Mouse (Mus musculus) midbrain, embryonic 13.5 days (tissue): ENCODE data around the gene Calhm4. TPM values are rescaled to one million over a fixed set of nuclear protein-coding genes. Genes with fewer than 3 reads are reported as not detected.

Source experiments
- ATAC-seq: fragments of 200-750 bp; cut with Nextera tagmentation; 2 replicates; pipeline ENCODE4 v1.8.0; 2017; ENCODE audit warnings: mild to moderate bottlenecking, moderate TSS enrichment, moderate library complexity
- H3K27ac ChIP-seq: fragments of 300-500 bp; sonication (generic); 2 replicates; pipeline ENCODE4 v1.5.1; 2015; ENCODE audit warnings: inconsistent platforms, mild to moderate bottlenecking, moderate library complexity
- H3K27me3 ChIP-seq: fragments of 300-500 bp; sonication (generic); 2 replicates; pipeline ENCODE4 v1.6.1; 2015; ENCODE audit warnings: mild to moderate bottlenecking, inconsistent platforms
- H3K36me3 ChIP-seq: fragments of 300-500 bp; sonication (generic); 2 replicates; pipeline ENCODE4 v1.6.1; 2015; ENCODE audit warnings: mild to moderate bottlenecking, inconsistent platforms
- H3K4me1 ChIP-seq: fragments of 300-500 bp; sonication (generic); replicated peaks from 2 replicates; pipeline ENCODE4 v1.6.1; 2015; ENCODE audit warnings: inconsistent platforms
- H3K4me2 ChIP-seq: fragments of 300-500 bp; sonication (generic); replicated peaks from 2 replicates; pipeline ENCODE4 v1.6.1; 2015; ENCODE audit warnings: moderate library complexity, mild to moderate bottlenecking, inconsistent platforms
- H3K4me3 ChIP-seq: fragments of 300-500 bp; sonication (generic); replicated peaks from 2 replicates; pipeline ENCODE4 v1.5.1; 2015; ENCODE audit warnings: mild to moderate bottlenecking, inconsistent platforms
- H3K9ac ChIP-seq: fragments of 300-500 bp; sonication (generic); replicated peaks from 2 replicates; pipeline ENCODE4 v1.6.1; 2015; ENCODE audit warnings: mild to moderate bottlenecking, inconsistent platforms
- H3K9me3 ChIP-seq: fragments of 300-500 bp; sonication (generic); 2 replicates; pipeline ENCODE4 v1.6.1; 2016; ENCODE audit warnings: mild to moderate bottlenecking, inconsistent platforms
- WGBS: fragments of 180-500 bp; shearing (Covaris S2); methylation state at CpG from one replicate; pipeline ENCODE4 v1.1.7; 2015; 5-methylcytosine and 5-hydroxymethylcytosine counted together
- polyA plus RNA-seq: library from polyadenylated mRNA; unstranded; fragments of >200 nt; fragmentation: Nextera tagmentation; extraction: Ambion mirVana; gene quantifications from 2 replicates; pipeline ENCODE4 v1.2.1, GENCODE M21; 2015

The Calhm4 gene
- polyA plus RNA-seq, result not detected in 2 replicates

DNA sequence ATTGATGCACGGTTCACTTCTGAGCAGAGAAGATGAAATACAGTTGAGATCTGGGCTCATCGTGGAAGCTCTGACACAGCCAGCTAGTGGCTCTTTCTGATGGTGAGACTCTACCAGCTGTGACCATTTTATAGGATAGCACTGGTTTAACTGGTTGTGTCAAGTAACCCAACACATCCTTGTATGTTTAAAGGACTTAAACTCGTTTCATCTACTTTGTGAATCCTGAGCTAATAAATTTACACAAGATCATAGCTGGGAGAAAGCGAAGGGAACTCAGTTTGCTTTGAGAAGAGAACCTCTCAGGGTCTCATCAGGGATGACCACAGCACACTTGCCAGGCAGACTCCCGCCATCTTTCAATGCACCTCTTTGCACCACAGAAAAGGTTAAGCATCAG is at the start of gene Calhm4:
Calhm4 (minus strand) TSS at position 101 of the 400 bp plus-strand sequence.
- Histone ChIP-seq H3K27ac (no peak within 1 kb of the TSS), H3K4me3 (no peak within 1 kb of the TSS), H3K9me3 (no peaks in the 10 kb centered on the region), H3K27me3 (no peaks in the 10 kb centered on the region), H3K4me2 (no peak within 1 kb of the TSS), H3K36me3 (no peaks in the 10 kb centered on the region), H3K4me1 (no peaks in the 10 kb centered on the region), H3K9ac (no peak within 1 kb of the TSS)
- ATAC-seq, result no peak
- 89% methylated on average over 5 of the region's 5 CpGs for WGBS

DNA sequence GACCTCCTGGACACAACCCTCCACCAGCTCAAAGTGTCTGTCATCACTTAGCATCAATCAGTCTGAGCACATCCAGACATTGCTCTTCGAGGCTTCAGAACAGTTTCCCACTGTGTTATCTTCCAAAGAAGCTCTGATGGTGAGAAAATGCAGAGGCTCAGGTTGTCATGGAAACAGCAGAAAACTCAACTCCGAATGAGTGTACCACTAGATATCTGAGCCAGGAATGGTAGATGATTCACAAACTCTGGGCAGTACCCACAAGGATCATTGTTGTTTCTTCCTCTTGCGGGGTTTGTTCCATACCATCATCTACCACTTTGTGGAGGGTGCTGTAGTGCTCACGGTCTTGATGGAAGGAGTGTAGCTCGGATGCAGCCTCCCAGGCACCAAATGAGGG is 47.8 kb upstream of the Calhm4 start:
- H3K4me1 ChIP-seq, result no peaks in the 10 kb centered on the region
- no peaks in the 10 kb centered on the region for H3K9me3 ChIP-seq
- H3K9ac ChIP-seq, result no peak overlapping the region
- no peak overlapping the region for H3K4me2 ChIP-seq
- WGBS, result 75% methylated on average over 5 of the region's 5 CpGs
- no peaks in the 10 kb centered on the region for H3K27me3 ChIP-seq
- no peaks in the 10 kb centered on the region for H3K36me3 ChIP-seq
- no peak overlapping the region for H3K27ac ChIP-seq
- no peak for ATAC-seq
- no peak overlapping the region for H3K4me3 ChIP-seq

DNA sequence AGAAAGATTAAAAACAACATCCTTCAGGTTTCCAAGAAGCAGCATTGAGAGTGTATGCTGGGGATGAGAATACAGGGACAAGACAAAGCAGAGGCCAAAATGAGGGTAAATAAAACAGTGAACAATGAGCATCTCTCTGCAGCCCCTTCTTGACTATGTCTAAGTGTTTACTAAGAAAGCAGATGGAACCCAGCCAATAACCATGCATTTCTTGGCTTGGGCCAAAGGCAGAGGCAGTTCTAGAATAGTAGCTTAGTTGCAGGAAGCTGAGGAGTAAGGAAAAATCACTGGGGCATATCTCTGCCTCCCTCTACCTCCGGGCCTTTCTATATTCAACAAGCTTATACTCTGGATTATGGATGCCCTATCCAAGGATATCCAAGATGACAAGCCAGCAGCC is 46.4 kb upstream of the Calhm4 start:
- H3K4me2 ChIP-seq, result no peak overlapping the region
- ATAC-seq, result no peak
- no peak overlapping the region for H3K27ac ChIP-seq
- 90% methylated on average over 1 of the region's 1 CpGs for WGBS
- H3K9ac ChIP-seq, result no peak overlapping the region
- H3K27me3 ChIP-seq, result no peaks in the 10 kb centered on the region
- H3K9me3 ChIP-seq, result no peaks in the 10 kb centered on the region
- H3K4me3 ChIP-seq, result no peak overlapping the region
- no peaks in the 10 kb centered on the region for H3K36me3 ChIP-seq
- H3K4me1 ChIP-seq, result no peaks in the 10 kb centered on the region

DNA sequence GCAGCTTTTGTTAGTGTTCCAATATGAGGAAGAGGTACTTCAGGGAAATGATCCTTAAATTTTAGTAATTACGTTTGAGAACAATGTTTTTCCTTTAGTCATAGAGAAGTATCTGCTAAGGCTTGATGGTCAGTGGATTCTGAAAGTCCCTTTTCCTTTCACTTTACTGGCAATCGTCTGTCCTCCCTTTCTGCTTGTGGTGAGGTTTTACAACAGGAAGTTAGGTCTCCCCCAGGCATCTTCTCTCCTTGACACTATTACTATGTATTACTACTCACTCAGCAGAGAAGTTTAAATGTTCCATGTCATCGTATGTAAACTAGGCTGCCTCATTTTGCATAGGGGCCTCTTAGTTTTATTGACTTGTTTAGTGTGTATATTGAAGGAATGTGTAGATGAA is 45.4 kb upstream of the Calhm4 start:
- H3K9ac ChIP-seq, result no peak overlapping the region
- H3K4me1 ChIP-seq, result no peaks in the 10 kb centered on the region
- ATAC-seq, result no peak
- H3K4me3 ChIP-seq, result no peak overlapping the region
- whole genome bisulfite sequencing, result 81% methylated on average over 3 of the region's 3 CpGs
- H3K4me2 ChIP-seq, result no peak overlapping the region
- H3K36me3 ChIP-seq, result no peaks in the 10 kb centered on the region
- H3K27me3 ChIP-seq, result no peaks in the 10 kb centered on the region
- H3K9me3 ChIP-seq, result no peaks in the 10 kb centered on the region
- no peak overlapping the region for H3K27ac ChIP-seq

DNA sequence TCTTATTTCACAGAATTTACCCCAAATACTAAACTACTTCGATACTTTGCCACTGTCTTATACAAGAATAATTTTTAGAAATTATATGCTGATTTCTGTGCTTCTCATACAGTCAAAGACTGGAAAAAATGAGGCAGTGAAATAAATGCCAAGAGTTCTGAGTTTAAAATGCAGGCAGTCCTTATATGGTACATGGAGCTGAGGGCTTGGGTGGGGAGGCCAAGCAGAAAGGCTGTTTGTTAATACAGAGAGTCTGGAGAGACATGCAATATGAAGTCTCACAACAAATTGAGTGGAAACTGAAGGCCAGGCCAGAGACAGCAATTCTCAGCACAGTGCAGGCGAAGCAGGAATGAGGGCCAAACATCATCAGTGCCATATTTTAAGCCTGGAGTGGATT is 44.4 kb upstream of the Calhm4 start:
- no peaks in the 10 kb centered on the region for H3K27me3 ChIP-seq
- ATAC-seq, result no peak
- H3K27ac ChIP-seq, result no peak overlapping the region
- no peaks in the 10 kb centered on the region for H3K36me3 ChIP-seq
- H3K4me2 ChIP-seq, result no peak overlapping the region
- H3K9ac ChIP-seq, result no peak overlapping the region
- no peak overlapping the region for H3K4me3 ChIP-seq
- H3K9me3 ChIP-seq, result no peaks in the 10 kb centered on the region
- 80% methylated on average over 2 of the region's 2 CpGs for WGBS
- no peaks in the 10 kb centered on the region for H3K4me1 ChIP-seq

DNA sequence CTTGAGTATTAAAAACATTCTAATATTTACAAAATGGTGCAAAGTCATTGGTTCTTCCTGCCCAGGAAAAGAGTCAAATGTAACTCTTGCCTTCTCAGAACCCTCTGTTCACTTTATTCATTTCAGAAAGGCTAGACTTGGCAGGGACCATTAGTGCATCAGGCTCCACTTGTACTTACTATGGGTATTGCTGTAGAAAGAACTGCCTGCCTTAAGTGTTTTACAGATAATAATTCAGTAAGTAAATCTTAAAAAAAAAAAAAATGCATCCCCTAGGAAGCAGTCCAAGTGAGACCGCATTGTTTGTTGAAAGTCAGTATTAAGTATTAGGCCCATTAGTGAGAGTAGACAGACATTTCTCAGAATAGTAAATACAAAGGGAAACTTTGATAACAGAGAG is 42.4 kb upstream of the Calhm4 start:
- Histone ChIP-seq H3K27ac (no peak overlapping the region), H3K27me3 (no peaks in the 10 kb centered on the region), H3K4me2 (no peak overlapping the region), H3K4me3 (no peak overlapping the region), H3K36me3 (no peaks in the 10 kb centered on the region), H3K9ac (no peak overlapping the region), H3K9me3 (no peaks in the 10 kb centered on the region), H3K4me1 (no peaks in the 10 kb centered on the region)
- ATAC-seq, result no peak
- 94% methylated on average over 1 of the region's 1 CpGs for WGBS

DNA sequence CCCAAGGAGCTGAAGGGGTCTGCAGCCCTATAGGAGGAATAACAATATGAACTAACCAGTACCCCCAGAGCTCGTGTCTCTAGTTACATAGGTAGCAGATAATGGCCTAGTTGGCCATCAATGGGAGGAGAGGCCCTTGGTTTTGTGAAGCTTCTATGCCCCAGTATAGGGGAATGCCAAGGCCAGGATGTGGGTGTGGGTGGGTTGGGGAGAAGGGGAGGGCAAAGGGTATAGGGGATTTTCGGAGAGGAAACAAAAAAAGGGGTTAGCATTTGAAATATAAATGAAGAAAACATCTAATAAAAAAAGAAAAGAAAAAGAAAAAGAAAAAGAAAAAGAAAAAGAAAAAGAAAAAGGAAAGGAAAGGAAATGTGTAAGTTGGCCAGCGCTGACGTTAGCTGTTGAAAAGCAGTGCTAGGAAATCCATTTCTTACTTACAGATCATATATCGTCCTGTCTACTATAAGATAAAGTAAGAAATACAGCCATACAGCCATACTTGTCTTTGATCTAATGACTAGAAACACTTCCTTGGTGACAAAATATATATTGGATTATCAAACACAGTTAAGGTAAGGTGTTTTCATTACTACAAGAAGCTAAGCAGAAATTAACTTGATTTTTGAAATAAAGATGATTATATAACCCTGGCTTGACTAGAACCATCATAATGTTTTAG is 30.6 kb upstream of the Calhm4 start:
- no peak for ATAC-seq
- no peak overlapping the region for H3K27ac ChIP-seq
- 89% methylated on average over 5 of the region's 5 CpGs for WGBS

DNA sequence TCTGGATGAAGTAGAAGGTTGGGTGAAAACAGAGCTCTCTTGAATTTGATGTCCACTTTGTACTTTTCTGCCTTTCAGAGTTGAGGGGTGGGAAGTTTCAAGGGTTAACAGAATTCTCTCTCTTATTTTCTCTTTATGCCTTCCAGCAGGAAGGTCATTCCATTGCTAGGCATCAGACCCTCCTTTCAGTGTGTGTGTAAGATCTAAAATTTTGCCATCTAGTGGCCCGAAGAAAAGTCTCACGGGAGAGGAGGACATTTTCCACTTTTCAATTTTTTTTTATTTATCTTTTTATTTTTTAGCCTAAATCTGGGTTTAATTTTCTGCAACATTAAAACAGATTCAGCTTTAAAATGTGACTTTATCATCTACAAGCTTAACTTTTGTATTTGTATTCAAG is 27.5 kb upstream of the Calhm4 start:
- H3K9me3 ChIP-seq, result no peaks in the 10 kb centered on the region
- no peak for ATAC-seq
- no peak overlapping the region for H3K4me2 ChIP-seq
- H3K27ac ChIP-seq, result no peak overlapping the region
- H3K36me3 ChIP-seq, result no peaks in the 10 kb centered on the region
- no peaks in the 10 kb centered on the region for H3K4me1 ChIP-seq
- H3K4me3 ChIP-seq, result no peak overlapping the region
- 66% methylated on average over 2 of the region's 2 CpGs for WGBS
- no peak overlapping the region for H3K9ac ChIP-seq
- no peaks in the 10 kb centered on the region for H3K27me3 ChIP-seq

More for the DNA sequence above, 30.6 kb upstream of the Calhm4 start:
- Histone ChIP-seq H3K9me3 (no peaks in the 10 kb centered on the region), H3K27me3 (no peaks in the 10 kb centered on the region), H3K36me3 (no peaks in the 10 kb centered on the region), H3K4me1 (no peaks in the 10 kb centered on the region), H3K4me3 (no peak overlapping the region), H3K9ac (no peak overlapping the region), H3K4me2 (no peak overlapping the region)

DNA sequence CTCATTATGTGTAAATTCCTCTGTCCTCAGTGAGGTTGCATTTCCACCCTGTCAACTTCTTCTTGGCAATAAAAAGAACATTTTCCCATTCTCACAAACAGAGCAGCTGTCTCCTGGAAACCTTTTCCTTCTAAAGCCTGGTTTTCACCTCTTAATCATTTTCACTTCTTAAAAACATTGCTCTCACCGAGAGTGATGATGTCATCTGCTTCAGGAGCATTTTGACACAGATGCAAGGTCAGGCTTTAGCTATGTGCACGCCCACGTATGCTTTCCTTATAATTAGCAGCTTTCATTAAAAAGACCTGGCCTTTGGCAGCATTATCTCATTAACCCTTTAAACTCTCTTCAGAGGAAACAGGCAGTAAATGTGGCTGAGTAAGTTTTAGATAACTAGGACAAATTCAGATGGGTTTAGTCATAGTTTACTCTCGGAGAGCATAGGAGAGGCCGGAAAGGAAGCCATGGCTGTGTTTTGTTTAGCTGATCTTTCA is 26.9 kb upstream of the Calhm4 start:
- Histone ChIP-seq H3K27me3 (no peaks in the 10 kb centered on the region), H3K9me3 (no peaks in the 10 kb centered on the region), H3K4me3 (no peak overlapping the region), H3K4me1 (no peaks in the 10 kb centered on the region), H3K27ac (no peak overlapping the region), H3K9ac (no peak overlapping the region), H3K36me3 (no peaks in the 10 kb centered on the region), H3K4me2 (no peak overlapping the region)
- 57% methylated on average over 5 of the region's 5 CpGs for WGBS
- ATAC-seq, result no peak

DNA sequence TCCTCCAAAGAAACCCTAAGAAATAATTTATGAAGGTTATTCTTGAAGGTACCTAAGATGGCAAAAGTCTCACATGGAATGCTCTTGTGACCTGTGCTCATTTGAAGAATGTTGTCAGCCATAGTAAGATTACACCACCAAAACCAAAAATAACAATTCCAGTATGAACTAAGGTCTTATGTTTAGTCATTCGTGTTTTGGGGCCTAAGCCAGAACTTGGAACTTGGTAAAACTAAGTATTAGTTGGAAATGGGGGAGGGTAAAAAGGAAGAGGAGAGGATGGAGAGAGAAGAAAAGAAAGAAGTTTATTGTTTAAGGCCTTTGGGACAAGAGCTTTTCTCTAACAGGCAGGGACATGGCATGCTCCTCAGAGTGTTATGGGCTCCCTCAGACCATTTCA is 25.5 kb upstream of the Calhm4 start:
- ATAC-seq, result no peak
- Histone ChIP-seq H3K9me3 (no peaks in the 10 kb centered on the region), H3K27me3 (no peaks in the 10 kb centered on the region), H3K4me2 (no peak overlapping the region), H3K9ac (no peak overlapping the region), H3K36me3 (no peaks in the 10 kb centered on the region), H3K4me3 (no peak overlapping the region), H3K27ac (no peak overlapping the region), H3K4me1 (no peaks in the 10 kb centered on the region)
- WGBS, result 75% methylated on average over 1 of the region's 1 CpGs

DNA sequence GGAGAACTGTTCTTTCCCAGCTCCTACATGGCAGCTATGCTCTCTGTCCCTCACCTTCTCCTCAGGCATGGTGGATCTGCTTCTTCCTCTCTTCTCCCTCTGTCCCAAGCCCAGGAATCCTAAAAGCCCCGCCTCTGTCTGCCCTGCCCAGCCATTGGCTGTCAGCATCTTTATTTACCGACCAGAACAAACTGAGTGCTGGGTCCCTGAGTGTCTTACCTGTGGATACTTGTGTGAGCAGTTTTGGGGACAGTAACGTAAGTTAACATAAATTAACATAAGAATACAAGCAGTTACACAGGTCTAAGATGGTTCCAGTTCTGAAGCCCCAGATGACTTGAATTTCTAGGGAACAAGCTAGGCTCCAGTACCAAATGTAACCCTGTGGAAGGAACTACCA is 22.5 kb upstream of the Calhm4 start:
- H3K4me2 ChIP-seq, result no peak overlapping the region
- H3K9ac ChIP-seq, result no peak overlapping the region
- H3K4me3 ChIP-seq, result no peak overlapping the region
- H3K27me3 ChIP-seq, result no peaks in the 10 kb centered on the region
- no peak for ATAC-seq
- H3K36me3 ChIP-seq, result no peaks in the 10 kb centered on the region
- no peak overlapping the region for H3K27ac ChIP-seq
- 63% methylated on average over 3 of the region's 3 CpGs for WGBS
- no peaks in the 10 kb centered on the region for H3K9me3 ChIP-seq
- H3K4me1 ChIP-seq, result no peaks in the 10 kb centered on the region

DNA sequence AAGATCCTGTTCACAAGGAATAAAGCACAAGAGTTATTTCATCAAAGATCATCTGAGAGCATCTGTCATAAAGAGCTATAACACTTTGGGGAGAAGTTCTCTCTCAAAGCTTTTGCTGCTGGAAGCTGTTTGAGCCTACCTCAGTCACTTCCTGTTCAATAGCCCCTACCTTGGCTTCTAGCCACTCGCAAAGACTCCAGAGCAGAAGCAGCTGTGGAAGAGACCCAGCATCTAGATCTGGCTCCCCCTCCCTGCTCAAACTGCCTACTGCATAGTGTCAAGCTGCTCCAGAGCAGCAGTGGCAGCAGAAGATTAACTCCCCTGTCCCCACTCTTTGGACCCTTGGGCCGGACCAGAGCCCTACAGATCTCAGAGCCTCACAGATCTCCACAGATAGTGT is 9.9 kb upstream of the Calhm4 start:
- H3K9me3 ChIP-seq, result no peaks in the 10 kb centered on the region
- 81% methylated on average over 2 of the region's 2 CpGs for WGBS
- no peaks in the 10 kb centered on the region for H3K4me1 ChIP-seq
- ATAC-seq, result no peak
- H3K27me3 ChIP-seq, result no peaks in the 10 kb centered on the region
- no peak overlapping the region for H3K9ac ChIP-seq
- no peaks in the 10 kb centered on the region for H3K36me3 ChIP-seq
- no peak overlapping the region for H3K4me3 ChIP-seq
- H3K27ac ChIP-seq, result no peak overlapping the region
- H3K4me2 ChIP-seq, result no peak overlapping the region

DNA sequence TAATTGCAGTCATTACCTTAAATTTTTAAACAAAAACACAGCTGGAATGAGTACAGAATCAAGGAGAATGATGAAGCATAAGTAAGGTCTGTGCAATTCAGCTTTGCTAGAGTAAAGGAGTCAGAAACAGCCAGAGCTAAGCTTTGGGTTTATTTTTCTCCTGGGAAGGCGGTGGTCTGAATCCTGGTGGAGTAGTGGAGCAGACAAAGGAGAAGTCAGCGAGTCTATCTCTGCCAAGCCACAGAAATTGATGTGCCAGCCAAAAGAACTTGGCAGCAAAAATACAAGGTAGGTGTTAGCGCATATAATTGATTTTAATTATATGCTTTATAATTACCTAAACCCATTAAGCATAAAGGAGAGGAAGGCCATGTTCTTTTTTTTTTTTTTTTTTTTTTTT is 6.7 kb downstream of the Calhm4 start, which contains the start of gene Trappc3l:
Trappc3l (plus strand) TSS at position 197 of the 400 bp plus-strand sequence.
- no peak within 1 kb of the TSS for H3K4me3 ChIP-seq
- 84% methylated on average over 3 of the region's 3 CpGs for WGBS
- H3K4me2 ChIP-seq, result no peak within 1 kb of the TSS
- H3K9me3 ChIP-seq, result no peaks in the 10 kb centered on the region
- H3K27ac ChIP-seq, result no peak within 1 kb of the TSS
- no peak within 1 kb of the TSS for H3K9ac ChIP-seq
- 0 out of 2 replicates have a peak, but pooled peaks cover 4% of the 10 kb centered on the region for H3K27me3 ChIP-seq
- ATAC-seq, result no peak
- H3K36me3 ChIP-seq, result no peaks in the 10 kb centered on the region
- H3K4me1 ChIP-seq, result no peaks in the 10 kb centered on the region
